Mouse (Mus musculus) MEL (cell line): ENCODE measurements around the gene Ak1.

ENCODE experiments used
- CTCF ChIP-seq, 3 experiments: IDR thresholded peaks in 2 of 3; conservative IDR thresholded peaks in 1 of 3; 2 replicates each; pipeline ENCODE4 v1.5.1; 2011 to 2012; ENCODE audit warnings: low read length in 3 of 3, low read depth in 2 of 3, mild to moderate bottlenecking in 2 of 3, improper control_type of control experiment in 1 of 3, inconsistent platforms in 1 of 3, mixed read lengths in 1 of 3, moderate library complexity in 1 of 3; ENCODE audit not compliant: control insufficient read depth in 1 of 3, insufficient read depth in 1 of 3, poor library complexity in 1 of 3, severe bottlenecking in 1 of 3
- EP300 ChIP-seq, 2 experiments: IDR thresholded peaks; 2 replicates each; pipeline ENCODE4 v1.6.1; 2011; ENCODE audit warnings: improper control_type of control experiment in 2 of 2, low read length in 2 of 2, low read depth in 1 of 2, mild to moderate bottlenecking in 1 of 2
- MAX ChIP-seq: IDR thresholded peaks from 2 replicates; pipeline ENCODE4 v1.6.1; 2011; ENCODE audit warnings: low read length, improper control_type of control experiment
- POLR2A ChIP-seq, 2 experiments: IDR thresholded peaks; 2 replicates each; pipeline ENCODE4 v1.6.1; 2011 to 2012; ENCODE audit warnings: low read length in 2 of 2, mild to moderate bottlenecking in 2 of 2, control low read depth in 1 of 2, improper control_type of control experiment in 1 of 2, low read depth in 1 of 2, moderate library complexity in 1 of 2; ENCODE audit not compliant: control insufficient read depth in 1 of 2, insufficient read depth in 1 of 2, poor library complexity in 1 of 2
- RAD21 ChIP-seq: IDR thresholded peaks from 2 replicates; pipeline ENCODE4 v1.6.1; 2011; ENCODE audit warnings: mild to moderate bottlenecking, low read depth, low read length, improper control_type of control experiment
- TAL1 ChIP-seq: IDR thresholded peaks from 2 replicates; pipeline ENCODE4 v1.6.1; 2012; ENCODE audit warnings: mild to moderate bottlenecking, inconsistent platforms, low read length, moderate library complexity, mixed read lengths
- USF1 ChIP-seq: IDR thresholded peaks from 2 replicates; pipeline ENCODE4 v1.6.1; 2014; ENCODE audit warnings: low read depth, mild to moderate bottlenecking, inconsistent platforms, low read length, improper control_type of control experiment, moderate library complexity
- USF2 ChIP-seq, 2 experiments: IDR thresholded peaks; 2 replicates each; pipeline ENCODE4 v1.6.1; 2011 to 2012; ENCODE audit warnings: improper control_type of control experiment in 2 of 2, low read length in 2 of 2, borderline replicate concordance in 1 of 2, inconsistent platforms in 1 of 2, low read depth in 1 of 2, mild to moderate bottlenecking in 1 of 2; ENCODE audit not compliant: insufficient read depth in 1 of 2
- ZNF384 ChIP-seq: IDR thresholded peaks from 2 replicates; pipeline ENCODE4 v1.6.1; 2012; ENCODE audit warnings: low read depth, mild to moderate bottlenecking, inconsistent platforms, low read length, improper control_type of control experiment

- TF ChIP-seq EP300 (IDR thresholded peaks at IDR 0.05; ENCODE audit: low read depth in 1 of 2, low read length in 2 of 2) = no peak
- no peak for TF ChIP-seq ZNF384
- no peak for TF ChIP-seq USF1
- no peak for TF ChIP-seq POLR2A (IDR thresholded peaks at IDR 0.05; ENCODE audit: control insufficient read depth in 1 of 2, insufficient read depth in 1 of 2, low read depth in 1 of 2, low read length in 2 of 2, poor library complexity in 1 of 2)
- no peak for TF ChIP-seq USF2 (IDR thresholded peaks at IDR 0.05; ENCODE audit: borderline replicate concordance in 1 of 2, insufficient read depth in 1 of 2, low read depth in 1 of 2, low read length in 2 of 2)
- no peak for TF ChIP-seq TAL1
- TF ChIP-seq RAD21 = no peak
- TF ChIP-seq MAX = no peak
- TF ChIP-seq CTCF (IDR thresholded peaks at IDR 0.05 in 2 of 3, conservative IDR thresholded peaks at IDR 0.05 in 1 of 3; ENCODE audit: control insufficient read depth in 1 of 3, insufficient read depth in 1 of 3, low read depth in 2 of 3, low read length in 3 of 3, poor library complexity in 1 of 3, severe bottlenecking in 1 of 3) = no peak
These were observed 49.4 kb upstream of the Ak1 start for GRCm38 (mm10) chr2:32572196-32572595.
